Mouse (Mus musculus) cerebellum, adult 2 months (tissue): ENCODE measurements around the gene Spic. TPM values are rescaled to one million over a fixed set of nuclear protein-coding genes. Genes with fewer than 3 reads are reported as not detected.

Source experiments
- DNase-seq, 2 experiments: peaks; one replicate each; pipeline ENCODE4 v3.0.0; 2021
- H3K27ac ChIP-seq: fragments of 200-500 bp; 2 replicates; pipeline ENCODE4 v1.5.1; 2012; ENCODE audit warnings: low read length, control low read depth, inconsistent platforms; ENCODE audit not compliant: insufficient read depth
- H3K27me3 ChIP-seq: fragments of 200-500 bp; 2 replicates; pipeline ENCODE4 v1.6.1; 2012; ENCODE audit warnings: inconsistent platforms, mild to moderate bottlenecking, low read length, moderate library complexity; ENCODE audit not compliant: control insufficient read depth, insufficient read depth
- H3K4me1 ChIP-seq: fragments of 200-500 bp; 2 replicates; pipeline ENCODE4 v1.6.1; 2011; ENCODE audit warnings: low read length; ENCODE audit not compliant: control insufficient read depth, insufficient read depth
- H3K4me3 ChIP-seq: fragments of 200-500 bp; replicated peaks from 2 replicates; pipeline ENCODE3; 2011; ENCODE audit warnings: mild to moderate bottlenecking, low read depth, low read length, control low read depth; ENCODE audit not compliant: insufficient read depth
- CTCF ChIP-seq: fragments of 200-500 bp; IDR thresholded peaks from 2 replicates; pipeline ENCODE4 v1.5.1; 2011; ENCODE audit warnings: low read depth, mild to moderate bottlenecking, control low read depth, low read length, moderate library complexity, borderline replicate concordance; ENCODE audit not compliant: insufficient read depth
- POLR2A ChIP-seq: fragments of 200-500 bp; IDR thresholded peaks from 2 replicates; pipeline ENCODE4 v1.6.1; 2011; ENCODE audit warnings: low read length, control low read depth, borderline replicate concordance; ENCODE audit not compliant: insufficient read depth
- WGBS: fragments of 180-500 bp; shearing (Covaris S2); methylation state at CpG from one replicate; pipeline ENCODE4 v1.1.7; 2018; 5-methylcytosine and 5-hydroxymethylcytosine counted together
- polyA plus RNA-seq: library from polyadenylated mRNA; depleted of rRNA; stranded (reverse); fragments of >200 nt; gene quantifications from 2 replicates; pipeline ENCODE4 v1.2.3, GENCODE M21; 2012

Gene Spic
- polyA plus RNA-seq, 1 experiment = 0.05 TPM

DNA sequence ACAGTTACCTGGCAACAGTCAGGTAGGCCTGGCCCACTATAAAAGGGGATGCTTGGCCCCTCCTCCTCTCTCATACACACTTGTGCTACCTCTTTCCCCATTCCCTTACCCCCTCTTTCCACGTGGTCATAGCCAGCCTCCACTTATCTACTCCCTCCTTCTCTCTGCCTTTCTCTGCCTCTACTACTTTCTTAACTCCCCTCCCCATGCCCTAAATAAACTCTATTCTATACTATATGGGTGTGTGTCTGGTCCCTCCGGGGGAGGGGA, 32.9 kb upstream of the Spic start:
- TF ChIP-seq CTCF = no peak
- TF ChIP-seq POLR2A = no peak
- Histone ChIP-seq H3K27ac (no peak overlapping the region), H3K4me3 (no peak overlapping the region), H3K4me1 (no peaks in the 10 kb centered on the region), H3K27me3 (no peaks in the 10 kb centered on the region; the same call in 1 of the 2 replicates)
- 48% methylated on average over 2 of the region's 2 CpGs for WGBS
- no peak for DNase-seq

DNA sequence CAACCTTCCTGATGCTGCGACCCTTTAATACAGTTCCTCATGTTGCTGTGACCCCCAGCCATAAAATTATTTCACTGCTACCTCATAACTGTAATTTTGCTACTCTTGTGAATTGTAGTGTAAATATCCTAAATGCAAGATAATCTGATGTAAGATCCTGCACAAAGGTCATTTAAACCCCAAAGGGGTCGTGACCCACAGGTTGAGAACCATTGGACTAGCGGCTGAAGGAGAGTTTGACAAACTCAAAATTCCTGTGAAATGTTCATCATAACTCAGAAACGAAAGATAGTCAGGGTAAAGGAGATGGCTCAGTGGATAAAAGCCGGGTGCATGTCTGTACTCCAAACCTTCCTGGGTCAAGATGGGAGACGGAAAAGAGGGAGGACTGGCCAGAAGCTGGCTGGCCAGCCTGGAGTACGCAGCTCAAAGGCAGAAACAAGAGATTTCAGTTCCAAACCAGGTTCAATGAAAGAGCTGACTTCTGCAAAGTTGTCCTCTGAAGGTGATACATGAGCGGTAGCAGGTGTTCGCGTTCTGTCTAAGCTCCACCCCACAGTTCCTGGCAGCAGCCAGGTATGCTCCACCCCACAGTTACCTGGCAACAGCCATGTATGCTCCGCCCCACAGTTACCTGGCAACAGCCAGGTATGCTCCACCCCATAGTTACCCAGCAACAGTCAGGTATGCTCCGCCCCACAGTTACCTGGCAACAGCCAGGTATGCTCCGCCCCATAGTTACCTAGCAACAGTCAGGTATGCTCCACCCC, 32.4 kb upstream of the Spic start:
- no peak for DNase-seq
- TF ChIP-seq POLR2A (no peak), CTCF (no peak)
- WGBS = 76% methylated on average over 13 of the region's 13 CpGs
- Histone ChIP-seq H3K27me3 (no peaks in the 10 kb centered on the region; the same call in 1 of the 2 replicates), H3K4me1 (no peaks in the 10 kb centered on the region), H3K27ac (no peak overlapping the region), H3K4me3 (no peak overlapping the region)

DNA sequence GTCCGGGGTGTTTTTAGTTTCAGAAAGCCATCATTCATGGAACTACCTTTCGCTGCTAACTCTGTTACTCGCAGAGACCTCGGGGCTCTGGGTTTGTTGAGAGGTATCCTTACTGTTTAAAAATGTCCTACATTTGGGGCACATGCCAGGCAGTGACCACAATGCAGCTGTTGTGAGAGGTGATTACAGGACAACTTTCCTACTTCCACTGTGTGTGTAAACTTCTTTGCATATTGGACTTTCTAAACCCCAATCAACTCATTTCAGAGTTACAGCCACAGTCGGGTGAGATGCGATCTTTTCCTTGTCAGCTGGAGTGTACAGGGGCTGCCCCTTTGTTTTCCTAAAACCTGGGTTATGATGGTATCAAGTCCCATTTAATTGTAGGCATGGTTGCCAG, 30.8 kb upstream of the Spic start:
- Histone ChIP-seq H3K4me1 (no peaks in the 10 kb centered on the region), H3K27ac (no peak overlapping the region), H3K27me3 (no peaks in the 10 kb centered on the region; the same call in 1 of the 2 replicates), H3K4me3 (no peak overlapping the region)
- no peak for DNase-seq
- TF ChIP-seq CTCF (no peak), POLR2A (no peak)
- 49% methylated on average over 6 of the region's 6 CpGs for WGBS

DNA sequence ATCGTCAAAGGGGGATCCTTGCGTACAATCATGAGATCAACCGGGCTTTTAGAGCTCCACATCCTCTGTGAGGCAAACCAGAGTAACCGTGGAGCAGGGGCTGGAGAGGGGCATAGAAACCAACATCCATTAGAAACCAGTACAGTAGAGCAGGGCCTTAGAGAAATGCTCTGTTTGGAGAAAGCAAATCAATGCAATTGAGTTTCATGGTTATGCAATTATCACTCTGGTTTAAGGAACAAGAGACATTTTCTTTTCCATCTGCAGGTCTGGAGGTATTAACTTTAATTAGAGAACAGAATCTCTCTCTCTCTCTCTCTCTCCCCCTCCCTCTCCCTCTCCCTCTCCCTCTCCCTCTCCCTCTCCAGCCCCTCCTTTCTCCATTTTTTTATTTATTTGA, 29.9 kb upstream of the Spic start:
- no peak overlapping the region for H3K4me3 ChIP-seq

DNA sequence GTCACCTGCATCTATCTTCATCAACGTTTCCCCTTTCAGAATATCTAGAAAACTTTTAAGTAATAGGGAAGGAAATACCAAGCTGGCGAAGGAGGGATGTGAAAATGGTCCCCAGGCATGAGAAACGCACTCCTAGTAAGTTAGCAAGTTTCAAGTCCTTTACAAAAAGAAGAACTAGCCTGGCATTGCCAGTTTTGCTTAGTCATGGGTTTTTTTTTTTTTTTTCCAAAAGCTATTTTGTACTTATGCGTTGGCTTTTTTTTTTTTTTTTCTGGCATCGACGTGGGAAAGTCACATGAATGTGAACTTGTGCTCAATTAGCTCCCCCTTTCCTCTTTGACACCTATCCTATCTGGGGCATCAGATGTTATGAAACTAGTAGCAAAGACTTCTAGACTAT, 27.5 kb upstream of the Spic start:
- WGBS = 68% methylated on average over 6 of the region's 6 CpGs
- TF ChIP-seq CTCF = no peak
- no peak for TF ChIP-seq POLR2A

More for the DNA sequence above, 29.9 kb upstream of the Spic start:
- DNase-seq = no peak
- H3K27ac ChIP-seq = no peak overlapping the region
- H3K4me1 ChIP-seq = no peaks in the 10 kb centered on the region
- WGBS = 68% methylated on average over 4 of the region's 4 CpGs
- H3K27me3 ChIP-seq = no peaks in the 10 kb centered on the region; the same call in 1 of the 2 replicates
- TF ChIP-seq CTCF (no peak), POLR2A (no peak)

DNA sequence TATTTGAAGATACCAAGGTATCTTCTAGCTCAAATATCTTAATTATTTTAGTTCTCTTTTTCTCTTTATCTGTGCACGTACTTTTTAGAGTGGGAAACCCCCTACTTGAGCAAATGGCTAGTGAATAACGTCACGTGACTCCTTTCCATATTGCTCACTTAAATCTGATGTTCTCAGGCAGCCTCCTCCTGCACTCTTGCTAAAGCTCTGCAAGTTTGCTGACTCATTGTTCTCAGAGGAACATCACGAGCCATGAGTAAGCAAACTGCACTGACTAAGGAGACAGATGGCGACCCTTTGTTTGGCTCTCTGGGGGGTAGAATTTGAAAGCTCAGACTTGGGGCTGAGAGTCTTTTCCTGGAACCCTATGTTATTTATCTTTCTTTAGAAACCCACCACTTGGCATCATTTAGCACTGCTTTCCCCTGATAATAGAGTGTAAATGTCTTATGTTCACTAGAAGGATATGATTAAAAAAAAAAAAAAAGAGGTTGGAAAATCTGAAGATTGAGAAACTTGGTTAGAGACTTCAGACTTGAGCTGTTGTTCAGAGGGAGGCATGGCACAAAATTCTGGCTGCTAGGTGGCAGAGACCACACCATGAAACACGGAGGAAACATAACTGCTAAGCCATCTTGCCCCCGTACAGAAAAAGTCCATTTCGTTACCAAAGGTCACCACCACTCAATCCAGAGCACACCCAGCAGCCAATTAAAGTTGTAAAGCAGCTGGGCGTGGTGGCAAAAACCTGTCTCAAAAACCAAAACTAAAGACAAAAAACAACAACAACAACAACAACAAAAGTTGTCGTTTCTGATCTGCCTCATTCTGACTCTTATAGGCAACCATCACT, 24.1 kb upstream of the Spic start:
- Histone ChIP-seq H3K4me1 (no peaks in the 10 kb centered on the region), H3K27me3 (no peaks in the 10 kb centered on the region), H3K27ac (no peak overlapping the region), H3K4me3 (no peak overlapping the region)
- DNase-seq = no peak
- TF ChIP-seq POLR2A (no peak), CTCF (no peak)
- WGBS = 47% methylated on average over 10 of the region's 10 CpGs

More for the DNA sequence above, 27.5 kb upstream of the Spic start:
- Histone ChIP-seq H3K27me3 (no peaks in the 10 kb centered on the region; the same call in 1 of the 2 replicates), H3K27ac (no peak overlapping the region), H3K4me1 (no peaks in the 10 kb centered on the region), H3K4me3 (no peak overlapping the region)
- no peak for DNase-seq

DNA sequence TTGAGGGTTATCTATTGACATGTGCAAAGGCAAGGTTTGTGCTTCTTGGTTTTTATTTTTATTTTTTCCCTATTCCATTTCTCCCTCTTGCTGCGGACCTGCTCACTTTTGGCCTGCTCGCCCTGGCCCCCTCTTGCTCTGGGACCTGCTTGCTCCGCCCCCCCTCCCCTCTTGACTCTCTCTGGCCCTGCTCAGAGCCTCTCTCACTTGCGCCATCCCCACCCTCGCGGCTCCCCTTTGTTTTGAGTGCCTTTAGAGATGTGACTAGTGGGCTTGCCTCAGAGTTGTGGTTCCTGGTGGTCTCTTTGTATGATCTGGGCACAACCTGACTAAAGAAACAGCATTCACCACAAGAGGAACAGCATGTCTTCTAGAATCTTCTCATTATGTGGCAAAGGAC, 16.1 kb upstream of the Spic start:
- WGBS = 65% methylated on average over 6 of the region's 6 CpGs
- TF ChIP-seq CTCF (no peak), POLR2A (no peak)
- Histone ChIP-seq H3K27ac (no peak overlapping the region), H3K27me3 (no peaks in the 10 kb centered on the region), H3K4me1 (no peaks in the 10 kb centered on the region), H3K4me3 (no peak overlapping the region)
- DNase-seq = no peak

DNA sequence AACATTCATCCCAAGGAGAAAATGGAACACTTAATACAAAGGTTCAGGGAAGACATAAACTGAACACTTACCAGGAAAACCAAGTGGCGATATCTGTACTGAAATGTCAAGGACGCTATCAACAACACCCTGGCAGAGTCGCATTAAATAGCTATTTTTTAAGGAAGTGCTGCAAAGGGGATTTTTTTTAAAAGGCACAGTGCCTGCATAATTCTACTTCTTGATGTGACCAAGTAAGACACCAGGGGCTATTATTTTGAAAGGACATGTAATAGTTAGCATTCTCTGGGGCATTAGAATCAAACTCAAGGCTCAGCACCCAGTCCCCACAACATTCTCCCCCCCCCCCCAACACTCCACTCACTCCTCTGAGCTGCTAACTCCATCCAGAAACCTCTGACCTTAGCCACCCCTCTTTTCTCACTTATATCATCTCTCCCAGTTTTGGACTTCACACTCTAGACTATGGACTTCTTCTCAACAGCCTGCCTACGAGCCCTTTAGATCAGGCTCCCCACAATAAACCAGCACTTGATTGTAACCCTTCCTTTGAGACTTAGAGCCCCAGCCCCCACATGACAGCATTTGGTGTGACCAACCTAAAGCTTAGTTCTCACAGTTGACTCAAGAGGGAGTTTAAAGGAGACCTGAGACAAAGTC, 1.8 kb downstream of the Spic start:
- no peaks in the 10 kb centered on the region for H3K27me3 ChIP-seq
- H3K27ac ChIP-seq = no peak overlapping the region
- no peak for TF ChIP-seq POLR2A
- no peak for TF ChIP-seq CTCF
- H3K4me3 ChIP-seq = no peak overlapping the region
- WGBS = 85% methylated on average over 4 of the region's 4 CpGs
- no peaks in the 10 kb centered on the region for H3K4me1 ChIP-seq
- DNase-seq = no peak
